Mouse (Mus musculus): ENCODE measurements around the gene Edar. TPM values are rescaled to one million over a fixed set of nuclear protein-coding genes. Genes with fewer than 3 reads are reported as not detected.

Edar gene
- polyA plus RNA-seq (2015; fragmentation: Nextera tagmentation; extraction: Ambion mirVana): 0.05 and 0.15 TPM in 2 replicates

GRCm38 (mm10) chr10:58675533-58675932 lies at the start of gene Edar:
TSS of gene Edar (minus strand) at chr10:58675654.

DNA sequence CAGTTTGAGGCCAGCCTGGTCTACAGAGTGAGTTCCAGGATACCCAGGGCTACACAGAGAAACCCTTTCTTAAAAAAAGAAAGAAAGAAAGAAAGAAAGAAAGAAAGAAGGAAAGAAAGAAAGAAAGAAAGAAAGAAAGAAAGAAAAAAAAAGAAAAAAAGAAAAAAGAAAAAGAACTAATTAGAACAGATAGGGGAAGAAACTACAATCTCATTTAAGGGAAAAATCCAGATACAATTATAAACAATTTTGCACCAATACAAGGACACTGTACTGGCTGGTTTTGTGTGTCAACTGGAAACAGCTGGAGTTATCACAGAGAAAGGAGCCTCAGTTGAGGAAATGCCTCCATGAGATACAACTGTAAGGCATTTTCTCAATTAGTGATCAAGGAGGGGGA lies 42.7 kb upstream of the Edar start, which contains the start of gene Gm17542:
TSS of gene Gm17542 (minus strand) at position 101 of the 400 bp plus-strand sequence.

Other genes starting within 250 kb of the Edar start
- gene Ranbp2, start 228.7 kb downstream of the Edar start, polyA plus RNA-seq (2015; fragmentation: Nextera tagmentation; extraction: Ambion mirVana): 22.4 and 23.8 TPM in 2 replicates
- 3.7 and 3.8 TPM in 2 replicates for gene Ccdc138, start 177.7 kb downstream of the Edar start, polyA plus RNA-seq (2015; fragmentation: Nextera tagmentation; extraction: Ambion mirVana)
- gene Gm17542, start 42.6 kb upstream of the Edar start, polyA plus RNA-seq (2015; fragmentation: Nextera tagmentation; extraction: Ambion mirVana): not detected in 2 replicates
- gene Sh3rf3, start 137.7 kb upstream of the Edar start, polyA plus RNA-seq (2015; fragmentation: Nextera tagmentation; extraction: Ambion mirVana): 0.10 and 0.11 TPM in 2 replicates

Measured in spleen, postnatal 0 days (tissue).